In the genomic region with DNA sequence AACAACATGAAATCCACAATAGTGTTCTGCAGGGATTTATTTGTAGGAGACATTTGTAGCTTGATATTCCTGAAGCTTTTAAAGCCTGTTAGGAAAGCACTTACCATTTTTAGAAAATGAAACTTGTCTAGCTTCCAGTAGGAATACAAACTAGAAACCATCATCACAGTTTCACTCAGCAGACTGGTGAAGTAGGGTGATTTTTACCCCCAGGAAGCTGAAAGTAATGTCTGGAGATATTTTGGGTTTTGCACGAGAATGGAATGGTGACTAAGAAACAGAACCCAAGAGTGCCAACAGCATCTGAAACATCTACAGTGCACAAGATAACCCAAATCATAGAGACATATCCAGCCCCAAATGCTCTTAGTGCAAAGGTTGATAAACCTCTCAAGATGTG, we compare ENCODE assay signal across 16 mouse cellular contexts.
DNase-seq lines count a peak whose midpoint lies in the region; ATAC-seq lines count a peak whose summit lies in the region.
"Had no signal": no experiment of that assay in that cellular context is flagged by ENCODE, and none has a peak within 500 bp of the region (broad histone marks: within the 10 kb centered on the region; RNA-seq: fewer than 3 reads in every experiment).

No protein-coding gene starts in this region.

- DNase-seq in frontal cortex, postnatal 14 days (ENCODE audit: low spot score in 2 of 2), result no peak
- DNase-seq in right cerebral cortex, adult 18-20 months, result peak; percentile 25
- DNase-seq in right cerebral cortex, postnatal 4 days, result no peak
- DNase-seq in telencephalon, adult 2 months (ENCODE audit: low read depth, low spot score), result peak; percentile 69
- DNase-seq in cerebellum, postnatal 10 days, result no peak
- DNase-seq: adrenal gland, adult 2 months; adrenal gland, postnatal 10 days; adrenal gland, postnatal 25 days; cerebellum, adult 11-12 months; cerebellum, adult 2 months; cerebellum, adult 9-10 months; cerebellum, postnatal 36 days; embryo, embryonic 11 days had no signal

- ATAC-seq in frontal cortex, adult (ENCODE audit: low TSS enrichment), result peak; percentile 51
- ATAC-seq: forebrain, embryonic 13.5 days; forebrain, embryonic 15.5 days had no signal

Comparison
In these comparisons a context has a peak if more than half of its experiments do, and no peak if none do; other contexts are left out.
1. DNase-seq: peak in right cerebral cortex, adult 18-20 months (single experiment) and telencephalon, adult 2 months (single experiment); none in frontal cortex, postnatal 14 days (0 of 2), right cerebral cortex, postnatal 4 days (single experiment) and cerebellum, postnatal 10 days (0 of 2).